Mouse (Mus musculus): ENCODE data around the gene Glis1.

DNA sequence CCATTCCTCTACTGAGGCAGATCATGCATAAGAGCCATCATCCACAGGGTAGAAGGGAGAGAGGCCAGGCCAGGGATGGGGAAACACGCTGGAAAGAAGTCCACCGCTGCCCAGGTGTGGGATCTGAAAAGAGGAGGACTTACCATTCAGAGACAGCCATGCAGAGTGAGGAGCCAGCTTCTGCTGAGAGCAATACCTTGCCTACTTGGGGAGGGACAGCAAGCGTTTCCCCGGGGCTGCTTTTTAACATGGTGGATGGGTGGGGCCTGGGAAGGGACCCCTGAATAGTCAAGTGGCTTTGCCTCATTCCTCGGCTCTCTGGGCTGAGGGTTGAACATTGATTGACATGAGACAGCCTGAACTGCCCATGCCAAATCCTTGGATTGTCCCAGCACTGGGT is 85.7 kb downstream of the Glis1 start:
- no peak for TF ChIP-seq CTCF (IDR thresholded peaks at IDR 0.05; ENCODE audit: low read depth)
- TF ChIP-seq EP300 (IDR thresholded peaks at IDR 0.05; ENCODE audit: low read depth), result no peak

Measured in liver, embryonic 14.5 days (tissue).